8 mouse cellular contexts compared by ENCODE assay signal in genomic region chr8:126595204-126596061, GRCm38 (mm10). TPM values are rescaled to one million over a fixed set of nuclear protein-coding genes. Genes with fewer than 3 reads are reported as not detected.
DNase-seq lines count a peak whose midpoint lies in the region; ATAC-seq and TF ChIP-seq lines count a peak whose summit lies in the region.

No protein-coding gene starts in this region.

- H3K4me1 ChIP-seq in CH12.LX (ENCODE audit: control insufficient read depth in 1 of 2, insufficient read depth in 2 of 2), result peaks cover 15 to 45% of the 10 kb centered on the region in 2 experiments
- peaks cover 38% of the 10 kb centered on the region for H3K4me1 ChIP-seq in forebrain, embryonic 14.5 days (ENCODE audit: control insufficient read depth, insufficient read depth, low read length)
- peaks cover 38% of the 10 kb centered on the region for H3K4me1 ChIP-seq in lung, embryonic 15.5 days

- peaks cover 28% of the 10 kb centered on the region for H3K79me2 ChIP-seq in CH12.LX (replicated peaks; ENCODE audit: control insufficient read depth, extremely low read depth, insufficient read depth, poor library complexity, severe bottlenecking)

- no peak for DNase-seq in CH12.LX (ENCODE audit: extremely low read depth)
- peak; percentile 71 to 79 for DNase-seq in adrenal gland, postnatal 36 days
- peak; percentile 78 for DNase-seq in forebrain, embryonic 14.5 days (ENCODE audit: low spot score)
- DNase-seq in heart, postnatal 14 days, result peak; percentile 82 to 89
- DNase-seq in kidney, postnatal 4 days, result peak; percentile 63 to 78
- DNase-seq in retina, embryonic 14.5 days (ENCODE audit: low spot score), result peak; percentile 31

- H3K27ac ChIP-seq in CH12.LX (ENCODE audit: insufficient read depth, low read depth), result peak overlapping the region; percentile 98
- peak overlapping the region; percentile 100 for H3K27ac ChIP-seq in forebrain, embryonic 14.5 days (ENCODE audit: low read depth, low read length)
- H3K27ac ChIP-seq in lung, embryonic 15.5 days, result peak overlapping the region; percentile 100

- peak overlapping the region; percentile 78 for H3K4me2 ChIP-seq in CH12.LX (ENCODE audit: insufficient read depth, low read depth, poor library complexity, severe bottlenecking)
- H3K4me2 ChIP-seq in forebrain, embryonic 14.5 days (ENCODE audit: low read length), result peak overlapping the region; percentile 100
- peak overlapping the region; percentile 80 for H3K4me2 ChIP-seq in lung, embryonic 15.5 days

- peak overlapping the region; percentile 91 for H3K9ac ChIP-seq in CH12.LX (ENCODE audit: insufficient read depth, low read depth)
- peak overlapping the region; percentile 100 for H3K9ac ChIP-seq in forebrain, embryonic 14.5 days (ENCODE audit: low read length)
- peak overlapping the region; percentile 58 for H3K9ac ChIP-seq in lung, embryonic 15.5 days

- H3K4me3 ChIP-seq in CH12.LX (replicated peaks in 1 of 3; ENCODE audit: low read depth in 2 of 3, low read length in 2 of 3, poor library complexity in 1 of 3), result peak overlapping the region; percentile 75 to 89 (median 80)
- peak overlapping the region; percentile 99 for H3K4me3 ChIP-seq in forebrain, embryonic 14.5 days (ENCODE audit: low read depth, low read length)
- H3K4me3 ChIP-seq in lung, embryonic 15.5 days, result peak overlapping the region; percentile 87

- peak; percentile 4; the same call in 1 of the 2 replicates for ATAC-seq in forebrain, embryonic 14.5 days
- no peak for ATAC-seq in lung, embryonic 15.5 days (ENCODE audit: borderline replicate concordance, extremely low read depth, low FRiP score, low TSS enrichment)
- ATAC-seq in megakaryocyte-erythroid progenitor cell, adult 5-6 weeks (replicated peaks; ENCODE audit: low FRiP score, low TSS enrichment, poor library complexity, severe bottlenecking), result no peak

- peak; percentile 10; the same call in 1 of the 2 replicates for TF ChIP-seq POLR2A in CH12.LX (IDR thresholded peaks at IDR 0.05; ENCODE audit: low read depth, low read length)

- peak; percentile 30; the same call in 1 of the 2 replicates for TF ChIP-seq EP300 in CH12.LX (IDR thresholded peaks at IDR 0.05; ENCODE audit: low read length)

- no peaks in the 10 kb centered on the region for H3K27me3 ChIP-seq in CH12.LX (replicated peaks)
- H3K27me3 ChIP-seq in forebrain, embryonic 14.5 days (replicated peaks; ENCODE audit: control insufficient read depth, insufficient read depth, low read length), result no peaks in the 10 kb centered on the region
- no peaks in the 10 kb centered on the region for H3K27me3 ChIP-seq in lung, embryonic 15.5 days

- TF ChIP-seq CTCF in CH12.LX (conservative IDR thresholded peaks at IDR 0.05 in 1 of 2, IDR thresholded peaks at IDR 0.05 in 1 of 2; ENCODE audit: low read depth in 2 of 2, low read length in 2 of 2), result no peak

- TF ChIP-seq RAD21 in CH12.LX (IDR thresholded peaks at IDR 0.05; ENCODE audit: low read depth, low read length), result no peak; the same call in none of the 2 replicates

- dilution Hi-C loops in CH12.LX (cut with MboI; ENCODE audit: extremely low pct_ligation_motif_present, extremely low pct_unique_long_range_greater_than_20kb, low sequenced_read_pairs), result no loop called here

- in situ Hi-C loops in CH12.LX (cut with MboI; ENCODE audit: low pct_ligation_motif_present, low pct_unique_long_range_greater_than_20kb, low sequenced_read_pairs), result loop anchor here (5.0 to 10.0 kb wide), 3 partner anchors 162 to 329 kb away; no protein-coding TSS in a partner anchor

- no peaks in the 10 kb centered on the region for H3K9me3 ChIP-seq in CH12.LX (replicated peaks; ENCODE audit: low read length)
- H3K9me3 ChIP-seq in forebrain, embryonic 14.5 days (replicated peaks; ENCODE audit: control insufficient read depth, low read length), result no peaks in the 10 kb centered on the region
- H3K9me3 ChIP-seq in lung, embryonic 15.5 days, result no peaks in the 10 kb centered on the region

- H3K36me3 ChIP-seq in CH12.LX (replicated peaks in 1 of 2; ENCODE audit: control insufficient read depth in 1 of 2, insufficient read depth in 1 of 2, low read length in 1 of 2), result peaks cover 7 to 16% of the 10 kb centered on the region in 2 experiments
- H3K36me3 ChIP-seq in forebrain, embryonic 14.5 days (ENCODE audit: control insufficient read depth, insufficient read depth, low read length), result peaks cover 11% of the 10 kb centered on the region
- H3K36me3 ChIP-seq in lung, embryonic 15.5 days, result peaks cover 5% of the 10 kb centered on the region; the same call in 1 of the 2 replicates

- intact Hi-C loops in heart, postnatal 14 days (cut with DNase I), result loop anchor here (1.0 kb wide), 3 partner anchors 71 to 244 kb away; no protein-coding TSS in a partner anchor

- 5% methylated on average over 16 of the region's 16 CpGs for WGBS in forebrain, embryonic 14.5 days
- 9% methylated on average over 15 of the region's 16 CpGs for WGBS in lung, embryonic 15.5 days

TF ChIP-seq in CH12.LX, 34 proteins besides CTCF, POLR2A, EP300 and RAD21:
- TF ChIP-seq ZKSCAN1 (IDR thresholded peaks at IDR 0.05; ENCODE audit: borderline replicate concordance, low read depth, low read length) (no peak), ZC3H11A (IDR thresholded peaks at IDR 0.05; ENCODE audit: low read depth, low read length) (no peak), ETS1 (conservative IDR thresholded peaks at IDR 0.05; ENCODE audit: low read depth, low read length) (peak; percentile 60), ELF1 (IDR thresholded peaks at IDR 0.05; ENCODE audit: low read depth, low read length) (no peak), ZMIZ1 (IDR thresholded peaks at IDR 0.05; ENCODE audit: low read depth, low read length) (peak; percentile 52), MEF2A (IDR thresholded peaks at IDR 0.05; ENCODE audit: borderline replicate concordance, low read depth, low read length) (peak; percentile 22; the same call in 1 of the 2 replicates), KAT2A (IDR thresholded peaks at IDR 0.05; ENCODE audit: insufficient replicate concordance, low read length) (no peak), GABPA (IDR thresholded peaks at IDR 0.05; ENCODE audit: insufficient replicate concordance, low read depth, low read length) (no peak), MXI1 (IDR thresholded peaks at IDR 0.05; ENCODE audit: low read depth, low read length) (peak; percentile 60; the same call in 1 of the 2 replicates), UBTF (IDR thresholded peaks at IDR 0.05; ENCODE audit: low read depth, low read length) (peak; percentile 47), USF2 (conservative IDR thresholded peaks at IDR 0.05; ENCODE audit: low read depth, low read length) (no peak), HCFC1 (IDR thresholded peaks at IDR 0.05; ENCODE audit: low read depth, low read length) (no peak), TBP (conservative IDR thresholded peaks at IDR 0.05; ENCODE audit: low read depth, low read length) (0 out of 2 replicates have a peak, but pooled peaks have one; percentile 27), RCOR1 (conservative IDR thresholded peaks at IDR 0.05; ENCODE audit: low read depth, low read length) (no peak; the same call in 1 of the 2 replicates), SIN3A (IDR thresholded peaks at IDR 0.05; ENCODE audit: low read length) (no peak), CHD2 (IDR thresholded peaks at IDR 0.05; ENCODE audit: low read length) (peak; percentile 11; the same call in 1 of the 2 replicates), MAX (IDR thresholded peaks at IDR 0.05; ENCODE audit: low read length) (peak; percentile 81), PAX5 (IDR thresholded peaks at IDR 0.05; ENCODE audit: low read length) (no peak), CHD1 (IDR thresholded peaks at IDR 0.05; ENCODE audit: low read depth, low read length) (0 out of 2 replicates have a peak, but pooled peaks have one; percentile 20), JUND (conservative IDR thresholded peaks at IDR 0.05; ENCODE audit: low read depth, low read length) (no peak), NRF1 (IDR thresholded peaks at IDR 0.05; ENCODE audit: low read depth, low read length) (peak; percentile 9; the same call in 1 of the 2 replicates), NELFE (IDR thresholded peaks at IDR 0.05; ENCODE audit: low read depth, low read length) (0 out of 2 replicates have a peak, but pooled peaks have one; percentile 6), MAFK (IDR thresholded peaks at IDR 0.05; ENCODE audit: insufficient replicate concordance, low read length) (0 out of 2 replicates have a peak, but pooled peaks have one; percentile 61), USF1 (IDR thresholded peaks at IDR 0.05; ENCODE audit: low read depth, low read length) (peak; percentile 36; the same call in 1 of the 2 replicates), BHLHE40 (IDR thresholded peaks at IDR 0.05; ENCODE audit: low read depth, low read length) (peak; percentile 94), TCF12 (IDR thresholded peaks at IDR 0.05; ENCODE audit: low read depth, low read length) (0 out of 2 replicates have a peak, but pooled peaks have one; percentile 30), ZNF384 (IDR thresholded peaks at IDR 0.05; ENCODE audit: low read depth, low read length) (no peak), POLR2AphosphoS2 (IDR thresholded peaks at IDR 0.05; ENCODE audit: low read depth, low read length) (peak; percentile 9; the same call in 1 of the 2 replicates), JUN (IDR thresholded peaks at IDR 0.05; ENCODE audit: insufficient read depth, low read depth, low read length) (no peak), SMC3 (IDR thresholded peaks at IDR 0.05; ENCODE audit: low read depth, low read length) (no peak), MAZ (IDR thresholded peaks at IDR 0.05; ENCODE audit: low read depth, low read length) (0 out of 2 replicates have a peak, but pooled peaks have one; percentile 7), E2F4 (IDR thresholded peaks at IDR 0.05; ENCODE audit: insufficient replicate concordance, low read depth, low read length) (no peak), MYC (IDR thresholded peaks at IDR 0.05; ENCODE audit: low read depth, low read length) (no peak), IRF4 (IDR thresholded peaks at IDR 0.05; ENCODE audit: low read depth, low read length) (peak; percentile 17; the same call in 1 of the 2 replicates)

RNA-seq across cellular contexts. Expression of gene Irf2bp2, which starts 1.6 kb away (rescaled TPM):
- total RNA-seq in CH12.LX (2012; rRNA removed), result 20.2 and 28.6 TPM in 2 replicates
- total RNA-seq in CH12.LX (2014; rRNA removed), result 30.3 and 31.2 TPM in 2 replicates
- 17.8 and 19.9 TPM in 2 replicates for polyA plus RNA-seq in CH12.LX (2012; ENCODE audit: insufficient read length, low read depth)
- 100 to 1,000 TPM in 1 of 2 experiments, 10 to 100 TPM in 1; 89.7 to 114 TPM for total RNA-seq in adrenal gland, postnatal 36 days (2021)
- 7.9 and 8.3 TPM in 2 replicates for polyA plus RNA-seq in forebrain, embryonic 14.5 days (2014; fragmentation: Nextera tagmentation; extraction: Ambion mirVana)
- 100 to 1,000 TPM; 124 to 140 TPM for total RNA-seq in heart, postnatal 14 days (2021)
- 12.6 TPM in 2 replicates for polyA plus RNA-seq in lung, embryonic 15.5 days (2015; fragmentation: Nextera tagmentation; extraction: Ambion mirVana)
- 45.8 and 54.3 TPM in 2 replicates for total RNA-seq in megakaryocyte-erythroid progenitor cell, adult 5-6 weeks (2014; fragmentation: Nextera tagmentation)
- 44.1 and 56.8 TPM in 2 replicates for total RNA-seq in megakaryocyte-erythroid progenitor cell, adult 5-6 weeks (2017)
